Mouse (Mus musculus): ENCODE measurements around the gene Tyk2.

Tyk2 gene

GRCm38 (mm10) chr9:21149077-21149653 is 18.1 kb upstream of the Tyk2 start:
- DNase-seq, result no peak

DNA sequence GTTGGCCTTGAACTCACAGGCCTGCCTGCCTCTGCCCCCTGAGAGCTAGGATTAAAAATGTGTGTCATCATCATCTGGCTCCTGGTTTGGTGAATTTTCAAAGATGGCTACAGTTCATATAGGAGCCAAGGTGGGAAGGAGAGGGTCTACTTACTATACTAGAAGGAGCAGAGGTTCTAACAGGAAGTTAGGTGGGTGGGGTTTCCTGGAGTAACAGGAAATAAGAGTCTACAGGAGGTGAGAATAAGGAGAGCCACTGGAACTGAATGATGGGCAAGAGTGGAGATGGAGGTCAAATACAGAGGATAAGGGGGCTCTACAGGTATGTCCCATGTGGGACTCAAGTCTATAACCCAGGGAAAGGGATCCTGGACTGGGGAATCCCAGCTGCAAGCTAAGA is 17.4 kb upstream of the Tyk2 start:
- no peak for DNase-seq

- no peak for DNase-seq
Measured at GRCm38 (mm10) chr9:21146722-21147121, 15.7 kb upstream of the Tyk2 start.

DNA sequence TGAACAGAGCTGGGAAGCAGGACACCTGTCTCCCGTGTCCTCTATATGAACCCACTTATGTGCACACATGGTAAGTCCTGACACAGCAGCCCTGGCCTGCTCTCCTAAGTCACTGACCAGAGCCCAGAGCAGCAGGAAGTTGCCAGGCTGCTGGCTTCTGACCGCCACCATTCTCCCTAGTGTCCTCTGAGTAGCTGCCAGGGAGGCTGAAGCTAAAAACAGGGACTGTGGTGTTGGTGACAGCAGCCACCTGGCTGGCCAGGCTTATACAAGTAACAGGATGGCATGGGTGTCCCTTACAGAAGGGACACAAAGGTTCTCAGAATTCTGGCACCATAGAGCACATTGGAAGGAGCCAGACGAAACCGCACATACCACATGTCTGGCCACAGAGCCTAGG is 14.4 kb upstream of the Tyk2 start:
- DNase-seq, result no peak

DNA sequence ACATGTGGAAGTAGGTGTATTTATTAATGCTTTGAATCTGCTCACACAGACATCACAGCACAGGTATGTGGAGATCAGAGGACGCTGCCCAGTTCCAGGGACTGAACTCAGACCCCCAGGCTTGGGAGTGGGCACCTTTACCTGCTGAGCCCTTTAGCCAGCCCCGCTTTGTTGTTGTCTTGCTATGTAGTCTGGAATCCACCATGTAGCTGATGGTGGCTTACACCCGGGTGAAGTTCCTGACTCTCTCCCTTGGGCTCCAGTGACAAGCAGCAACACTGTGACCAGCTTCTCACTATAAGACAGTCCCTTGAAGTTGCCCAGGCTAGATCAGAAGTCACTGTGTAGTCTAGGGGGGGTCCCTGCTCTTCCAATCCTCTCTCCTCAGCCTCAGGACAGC is 13.3 kb upstream of the Tyk2 start:
- DNase-seq, result no peak

- no peak for DNase-seq
Measured at GRCm38 (mm10) chr9:21141922-21142321, 10.9 kb upstream of the Tyk2 start.

DNA sequence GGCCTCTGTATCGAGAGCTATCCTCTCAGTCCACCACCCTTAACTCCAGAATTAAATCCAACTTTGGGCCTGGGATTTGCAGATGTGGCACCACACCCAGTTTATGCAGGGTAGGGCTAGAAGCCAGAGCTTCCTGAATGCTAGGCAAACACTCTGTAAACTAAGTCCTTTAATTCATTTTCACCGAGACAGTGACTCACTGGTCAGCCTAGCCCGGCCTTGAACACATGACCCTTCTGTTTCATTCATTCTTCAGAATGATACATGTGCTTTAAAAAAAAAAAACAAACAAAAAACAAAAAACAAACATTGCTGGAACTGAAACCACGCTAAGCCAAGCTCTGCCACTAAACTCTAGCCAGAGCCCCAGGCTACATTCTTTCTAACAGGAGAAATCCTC is 7.3 kb upstream of the Tyk2 start:
- DNase-seq, result no peak

DNA sequence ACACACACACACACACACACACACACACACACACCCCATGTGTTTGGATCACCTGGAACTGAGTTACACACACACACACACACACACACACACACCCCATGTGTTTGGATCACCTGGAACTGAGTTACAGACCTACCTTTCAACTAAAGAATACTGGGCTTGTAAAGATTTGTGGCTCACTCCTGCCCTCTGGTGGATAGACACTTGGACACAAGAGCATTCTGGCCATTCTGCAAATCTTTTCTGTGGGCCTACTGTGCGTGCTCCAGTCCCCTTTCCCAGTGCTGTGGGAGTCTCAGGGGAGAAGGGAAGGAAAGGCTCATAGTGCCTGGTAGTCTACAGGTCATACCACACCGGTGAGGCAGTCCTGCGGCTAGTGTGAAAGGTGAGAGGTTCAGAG is 6.2 kb upstream of the Tyk2 start:
- DNase-seq, result peak; percentile 61

DNA sequence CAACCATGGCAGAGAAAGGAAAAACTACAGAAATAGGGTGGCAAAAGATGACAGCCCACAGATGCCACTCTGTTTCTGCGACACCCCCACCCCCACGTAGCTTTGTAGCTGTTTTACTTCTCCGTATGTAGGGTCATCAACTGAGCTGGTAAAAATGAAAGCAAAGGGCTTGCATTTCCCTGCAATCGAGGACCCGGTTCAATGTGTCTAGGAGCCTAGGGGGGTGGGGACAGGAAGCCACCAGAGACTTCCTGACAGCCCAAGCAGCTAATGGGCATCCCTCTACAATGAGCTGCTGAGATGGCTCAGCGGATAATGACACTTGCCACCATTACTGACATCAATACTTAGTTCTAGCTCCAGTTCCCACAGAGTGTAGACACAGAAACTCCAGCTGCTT is 5.4 kb upstream of the Tyk2 start:
- DNase-seq, result no peak

DNA sequence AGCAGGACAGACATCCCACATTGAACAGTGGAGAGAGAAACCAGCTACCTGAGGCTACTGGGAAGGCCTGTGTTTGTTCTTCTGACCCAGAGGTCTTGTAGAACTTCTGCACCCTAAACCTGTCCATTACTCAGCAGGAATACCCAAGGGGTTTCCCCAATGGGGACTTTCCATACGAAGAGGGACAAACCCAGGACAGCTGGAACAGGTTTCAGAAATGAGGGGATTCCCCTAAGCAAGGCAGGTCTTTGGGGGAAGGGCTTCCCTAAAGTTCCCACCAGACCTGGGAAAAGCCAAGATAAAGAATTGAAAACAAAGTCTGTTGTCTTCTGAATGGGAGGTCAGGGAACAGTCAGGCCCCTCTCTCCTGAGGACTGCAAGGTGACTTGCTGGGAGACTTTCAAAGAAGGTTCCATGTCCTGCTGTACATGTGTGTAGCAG is 4.9 kb upstream of the Tyk2 start:
- DNase-seq, result no peak

GRCm38 (mm10) chr9:21135329-21135890 is 4.4 kb upstream of the Tyk2 start:
- DNase-seq, result no peak

DNA sequence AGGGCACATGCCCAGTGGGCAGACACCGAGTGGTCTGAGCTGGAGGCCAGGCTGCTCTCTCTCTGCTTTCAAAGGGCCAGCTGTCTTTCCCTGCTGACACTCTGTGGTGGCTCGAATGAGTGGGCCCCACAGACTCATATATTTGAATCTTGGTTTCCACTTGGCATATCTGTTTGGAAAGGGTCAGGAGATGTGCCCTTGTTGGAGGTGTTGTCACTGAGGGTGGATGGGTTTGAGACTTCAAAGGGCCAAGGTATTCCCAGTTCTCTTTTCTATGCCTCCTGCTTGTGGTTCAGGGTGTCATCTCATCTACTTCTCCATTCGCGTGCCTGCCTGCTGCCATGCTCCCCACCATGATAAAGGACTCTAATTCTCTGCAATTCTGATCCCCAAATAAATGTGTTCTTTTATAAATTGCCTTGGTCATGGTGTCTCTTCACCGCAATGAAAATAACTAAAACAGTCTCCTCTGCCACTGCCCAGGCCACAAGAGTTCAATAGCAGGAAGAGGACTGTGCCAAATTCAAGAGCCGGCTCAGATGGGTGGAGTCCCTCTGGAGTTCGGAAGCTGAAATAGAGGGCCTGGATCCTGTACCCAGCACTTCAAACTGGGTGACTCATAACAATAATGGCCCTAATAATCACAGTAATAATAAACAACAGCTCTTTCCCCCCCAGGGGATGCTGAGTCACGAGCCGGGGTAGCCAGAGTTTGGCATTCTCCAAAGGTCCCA is 3.7 kb upstream of the Tyk2 start:
- no peak for DNase-seq

DNA sequence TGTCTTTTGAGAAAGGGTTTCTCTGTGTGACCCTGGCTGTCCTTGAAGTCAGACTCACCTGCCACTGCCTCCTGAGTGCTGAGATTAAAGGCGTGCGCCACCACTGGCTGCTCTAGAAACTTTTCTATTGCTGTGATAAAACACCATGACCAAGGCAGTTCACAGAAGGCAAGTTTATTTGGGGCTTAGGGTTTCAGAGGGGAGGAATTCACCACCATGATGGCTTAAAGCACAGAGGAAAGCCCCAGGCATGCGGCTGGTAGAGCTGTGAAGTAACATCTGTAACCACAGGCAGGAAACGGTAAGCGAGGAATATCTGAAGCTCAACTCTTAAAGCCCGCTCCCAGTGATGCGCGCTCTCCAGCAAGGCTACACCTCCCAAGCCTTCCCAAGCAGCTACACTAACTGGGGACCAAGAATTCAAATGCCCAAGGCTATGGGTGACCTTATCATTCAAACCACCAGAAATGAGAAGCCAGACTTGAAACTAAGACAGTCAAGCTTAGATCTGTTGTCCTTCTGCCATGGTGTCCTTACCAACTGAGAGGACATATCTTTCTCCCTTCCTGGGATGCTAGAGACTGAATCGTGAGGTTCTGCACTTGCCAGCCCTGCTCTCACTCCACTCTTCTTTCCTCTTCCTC is 2.1 kb upstream of the Tyk2 start:
- no peak for DNase-seq

DNA sequence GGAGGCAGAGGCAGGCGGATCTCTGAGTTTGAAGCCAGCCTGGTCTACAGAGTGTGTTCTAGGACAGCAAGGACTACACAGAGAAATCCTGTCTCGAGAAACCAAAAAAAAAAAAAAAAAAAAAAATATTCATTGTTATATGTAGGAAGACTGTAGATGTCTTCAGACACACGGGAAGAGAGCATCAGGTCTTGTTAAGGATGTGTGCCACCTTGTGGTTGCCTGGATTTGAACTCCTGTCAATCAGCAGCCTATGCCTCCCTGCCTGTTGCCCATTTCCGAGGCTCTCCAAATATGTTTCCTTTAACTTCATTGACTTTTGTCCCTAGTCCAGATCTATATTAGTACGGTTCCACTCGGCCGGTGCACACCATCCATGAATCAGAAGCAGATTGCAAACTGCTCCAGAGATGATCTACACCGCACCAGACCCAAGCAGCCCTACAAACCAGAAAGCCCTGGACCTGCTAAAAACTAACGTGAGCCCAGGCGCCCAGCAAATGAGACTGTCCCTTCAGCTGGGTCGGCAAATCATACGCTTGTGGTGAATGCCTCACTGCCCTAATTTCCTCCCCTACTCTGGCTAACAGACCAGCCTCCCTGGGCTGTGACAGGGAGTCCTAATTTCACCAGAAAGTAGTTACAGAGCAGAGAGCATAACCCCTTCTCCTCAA is 1.2 kb upstream of the Tyk2 start:
- DNase-seq, result no peak

- DNase-seq, result no peak
Measured at GRCm38 (mm10) chr9:21126259-21126627, 4.8 kb downstream of the Tyk2 start.

- DNase-seq, result no peak
Measured at GRCm38 (mm10) chr9:21125502-21126258, 5.4 kb downstream of the Tyk2 start.

- DNase-seq, result no peak
Measured at GRCm38 (mm10) chr9:21124837-21125236, 6.2 kb downstream of the Tyk2 start.

DNA sequence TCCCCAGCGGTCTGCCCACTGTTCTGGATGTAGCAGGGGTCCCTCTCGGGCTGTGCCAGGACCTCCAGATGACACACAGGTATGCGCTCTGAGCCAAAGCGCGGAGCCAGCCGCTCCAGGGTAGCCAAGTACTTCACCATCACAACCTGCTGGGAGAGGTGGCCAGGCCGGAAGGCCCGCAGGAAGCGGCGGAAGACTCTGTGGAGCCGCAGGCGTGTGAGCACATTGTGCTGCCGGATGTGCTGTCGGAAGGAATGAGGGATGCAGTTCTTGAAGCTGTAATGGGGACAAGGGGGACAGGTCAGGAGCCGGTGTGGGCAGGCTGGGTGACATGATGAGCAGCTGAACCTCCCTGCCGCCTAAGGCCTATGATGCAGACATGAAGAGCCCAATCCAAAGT is 9.6 kb downstream of the Tyk2 start:
- DNase-seq, result no peak

DNA sequence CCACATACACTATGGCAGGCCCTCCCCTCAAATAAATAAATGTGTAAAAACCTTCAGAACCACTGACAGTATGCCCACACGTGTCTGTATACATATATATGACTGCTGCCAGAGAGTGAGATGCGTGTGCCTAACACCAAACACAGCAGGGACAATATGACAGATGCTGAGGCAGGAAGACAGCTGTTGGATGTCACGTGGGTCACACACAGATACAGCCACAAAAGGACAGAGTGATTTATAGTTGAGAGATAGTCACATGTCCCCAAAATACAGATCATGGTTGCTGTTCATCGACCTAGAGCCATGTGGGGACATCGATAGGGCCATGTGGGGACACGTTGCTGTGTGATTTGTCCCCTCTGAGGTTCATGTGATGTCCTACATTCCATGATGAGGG is 14.0 kb downstream of the Tyk2 start:
- no peak for DNase-seq

DNA sequence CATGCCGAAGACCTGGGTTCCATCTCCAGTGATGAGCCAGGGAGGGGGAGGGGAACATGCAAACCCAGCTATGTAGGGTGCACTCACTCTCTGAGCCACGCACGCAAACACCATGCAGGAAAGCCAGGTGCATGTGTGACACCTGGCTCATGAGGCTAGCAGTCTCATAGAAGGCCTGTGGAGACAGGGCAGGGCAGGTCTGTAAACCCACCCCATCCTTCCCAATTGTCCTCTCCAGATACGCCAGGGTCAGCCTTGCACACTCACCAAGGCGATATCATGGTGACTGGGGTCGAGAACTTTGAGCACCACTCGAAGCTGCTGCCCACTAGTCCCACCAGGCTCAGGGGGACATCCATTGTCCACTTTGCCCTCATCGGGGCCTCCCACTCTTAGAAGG is 15.9 kb downstream of the Tyk2 start:
- no peak for DNase-seq

- DNase-seq, result no peak
Measured at GRCm38 (mm10) chr9:21114190-21114589, 16.9 kb downstream of the Tyk2 start.

GRCm38 (mm10) chr9:21113751-21114150 is 17.3 kb downstream of the Tyk2 start:
- no peak for DNase-seq

Measured in right cerebral cortex, postnatal 4 days (tissue).